Mouse (Mus musculus) thymus, postnatal 25 days (tissue): ENCODE data around the gene Ccdc141.

ENCODE experiments used
- DNase-seq: peaks from one replicate; pipeline ENCODE4 v3.0.0; 2022

Gene Ccdc141

DNA sequence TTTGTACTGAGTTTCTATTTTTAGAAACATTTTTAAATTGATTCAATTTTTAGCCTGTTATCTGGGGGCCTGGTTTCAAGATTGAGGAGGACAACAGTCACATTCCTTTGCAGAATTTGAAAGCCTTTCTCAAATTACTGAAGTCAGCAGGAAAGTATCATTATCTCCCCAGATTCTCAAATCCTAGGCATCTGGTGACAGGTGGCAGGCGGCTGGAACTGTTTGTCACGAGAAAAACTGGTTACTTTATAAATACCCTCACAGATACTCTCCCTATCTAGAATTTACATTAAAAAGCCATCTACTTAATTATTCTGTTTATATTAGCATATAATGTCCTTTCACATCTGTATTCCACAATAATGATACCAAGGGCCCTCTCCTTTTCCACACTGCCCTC is 56.1 kb downstream of the Ccdc141 start:
- no peak for DNase-seq

DNA sequence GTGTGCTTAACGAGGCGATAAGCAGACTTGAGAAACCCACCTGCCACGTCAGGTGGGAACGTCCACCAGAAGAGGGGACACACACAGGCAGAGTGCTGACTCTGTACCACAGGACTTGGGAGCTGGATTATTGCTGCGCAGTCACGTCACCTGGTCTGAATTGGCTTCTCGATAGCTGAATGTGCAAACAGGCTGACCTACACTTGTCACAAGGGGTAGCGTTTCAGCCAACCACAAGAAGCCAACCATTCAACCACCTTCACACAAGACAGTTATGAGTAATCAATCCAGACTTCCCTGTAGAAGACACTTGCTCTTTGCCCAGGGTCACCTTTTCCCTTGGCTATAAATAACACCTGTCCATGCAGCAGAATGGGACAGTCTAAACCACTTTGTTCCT is 56.6 kb downstream of the Ccdc141 start:
- no peak for DNase-seq

DNA sequence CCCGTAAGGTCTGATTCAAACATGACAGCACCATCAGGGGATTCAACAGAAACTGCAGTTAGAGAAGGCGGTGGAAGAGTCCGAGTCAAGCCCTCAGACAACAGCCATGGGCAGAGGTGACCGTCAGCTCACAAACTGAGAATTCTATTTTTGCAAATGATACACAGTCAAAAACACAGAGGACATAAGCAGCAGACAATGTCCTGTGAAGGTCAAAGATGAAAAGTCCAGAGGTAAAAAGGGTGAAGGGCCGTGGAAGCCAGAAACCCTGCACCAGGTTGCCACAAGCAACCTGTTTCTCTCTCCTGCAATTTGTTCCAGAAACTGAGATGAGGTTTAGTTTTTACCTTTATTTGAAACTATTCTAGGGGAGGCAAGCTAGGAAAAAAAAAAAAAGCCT is 57.4 kb downstream of the Ccdc141 start:
- no peak for DNase-seq

DNA sequence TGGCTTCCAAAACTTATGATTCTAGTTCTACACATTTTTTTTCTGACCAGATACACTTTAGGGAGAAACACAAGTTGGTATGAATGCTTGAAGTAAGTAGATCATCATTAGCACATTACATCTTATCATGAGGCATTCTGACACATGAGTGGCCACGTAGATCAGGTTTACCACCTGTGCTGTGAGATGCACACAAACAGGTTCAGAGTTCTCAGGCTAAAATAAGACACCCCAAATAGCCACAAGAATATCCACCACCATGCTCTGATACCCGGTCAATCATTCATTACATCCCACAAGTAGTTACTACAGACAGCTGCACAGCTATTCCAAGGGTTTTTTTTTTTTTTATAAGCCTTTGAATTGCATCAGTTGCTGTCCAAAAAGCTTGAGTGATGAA is 59.3 kb downstream of the Ccdc141 start:
- DNase-seq = no peak

DNA sequence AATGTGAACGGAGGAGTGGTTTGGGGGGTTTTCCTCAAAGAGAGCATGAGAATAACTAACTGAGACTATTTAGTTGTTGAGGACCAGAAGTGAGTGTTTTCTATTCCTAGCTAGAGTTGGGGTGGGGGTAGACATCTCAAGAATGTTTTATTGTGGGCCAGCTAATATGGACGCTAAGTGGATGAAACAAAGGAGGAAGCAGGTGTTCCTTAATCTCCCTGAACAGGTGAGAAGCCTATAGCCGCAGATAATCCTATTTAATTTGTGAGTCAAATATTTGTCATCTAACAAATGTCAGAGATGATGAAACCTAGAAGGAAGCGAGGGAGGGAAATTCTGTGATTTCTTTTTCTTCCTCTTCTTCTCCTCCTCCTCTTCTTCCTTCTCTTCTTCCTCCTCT is 60.1 kb downstream of the Ccdc141 start:
- DNase-seq = no peak

DNA sequence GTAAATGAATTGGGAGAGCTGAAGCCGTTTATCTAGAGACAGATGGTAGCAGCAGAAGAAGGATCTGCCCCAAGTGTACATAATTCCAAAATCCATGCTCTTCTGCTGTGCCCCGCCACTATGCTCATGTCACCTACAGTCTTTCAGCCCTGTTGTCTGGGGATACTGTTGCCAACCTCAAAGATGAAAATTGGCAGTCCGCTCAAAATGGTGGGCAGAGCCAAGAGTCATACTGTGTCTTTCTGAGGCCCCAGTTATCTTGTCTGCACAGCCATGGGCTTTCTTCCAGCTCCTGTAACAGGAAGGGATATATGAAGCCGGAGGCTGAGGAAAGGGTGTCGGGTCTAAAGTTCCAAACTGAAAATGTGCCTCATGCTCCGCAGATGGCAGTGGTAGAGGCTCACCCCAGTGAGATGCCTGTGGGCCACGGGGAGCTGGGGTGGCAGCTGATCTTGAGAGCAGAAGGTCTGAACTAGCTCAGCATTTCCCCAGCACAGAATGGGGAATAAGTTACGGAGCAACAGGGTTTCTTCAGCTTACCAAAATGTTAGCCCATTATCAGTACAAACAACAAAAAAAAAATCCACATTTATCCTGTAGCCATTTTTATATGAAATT is 60.8 kb downstream of the Ccdc141 start:
- DNase-seq = no peak

DNA sequence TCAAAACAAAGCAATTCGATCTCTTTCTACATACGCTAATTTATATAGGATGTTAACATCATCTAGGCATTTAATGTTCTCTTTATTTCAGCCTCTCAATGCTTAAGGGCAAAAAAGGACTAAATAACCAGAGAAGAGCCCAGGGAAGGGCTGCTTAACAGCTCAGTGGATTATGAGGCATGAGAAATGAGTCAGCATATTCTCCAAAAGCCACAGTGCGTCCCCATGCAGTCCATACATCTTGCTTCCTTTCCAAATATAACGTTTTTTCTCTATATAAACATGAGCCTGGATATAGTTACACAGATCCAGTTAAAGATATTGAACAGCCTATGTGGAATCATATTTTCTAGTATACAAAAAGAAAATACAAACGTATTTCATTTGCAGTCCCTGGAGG is 61.9 kb downstream of the Ccdc141 start:
- DNase-seq = no peak

DNA sequence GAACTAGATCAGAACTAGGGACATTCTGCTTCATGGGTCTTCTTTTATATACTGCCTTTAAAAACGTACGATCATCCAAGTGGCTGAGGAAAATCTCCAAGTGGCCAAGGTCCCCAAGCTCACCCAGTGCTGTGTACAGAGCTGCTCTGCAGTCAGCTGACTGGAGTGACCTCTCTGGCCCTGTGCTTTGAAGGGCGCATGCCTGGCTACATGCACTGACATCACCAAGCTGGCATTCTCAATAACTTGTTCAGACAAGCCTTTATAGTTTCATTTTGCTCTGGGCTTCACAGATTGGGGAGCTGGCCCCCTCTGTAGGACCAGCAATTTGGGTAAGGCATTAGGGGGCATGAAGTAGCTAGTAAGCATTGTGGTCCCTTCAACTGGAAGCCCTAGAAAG is 64.3 kb downstream of the Ccdc141 start:
- DNase-seq = no peak

DNA sequence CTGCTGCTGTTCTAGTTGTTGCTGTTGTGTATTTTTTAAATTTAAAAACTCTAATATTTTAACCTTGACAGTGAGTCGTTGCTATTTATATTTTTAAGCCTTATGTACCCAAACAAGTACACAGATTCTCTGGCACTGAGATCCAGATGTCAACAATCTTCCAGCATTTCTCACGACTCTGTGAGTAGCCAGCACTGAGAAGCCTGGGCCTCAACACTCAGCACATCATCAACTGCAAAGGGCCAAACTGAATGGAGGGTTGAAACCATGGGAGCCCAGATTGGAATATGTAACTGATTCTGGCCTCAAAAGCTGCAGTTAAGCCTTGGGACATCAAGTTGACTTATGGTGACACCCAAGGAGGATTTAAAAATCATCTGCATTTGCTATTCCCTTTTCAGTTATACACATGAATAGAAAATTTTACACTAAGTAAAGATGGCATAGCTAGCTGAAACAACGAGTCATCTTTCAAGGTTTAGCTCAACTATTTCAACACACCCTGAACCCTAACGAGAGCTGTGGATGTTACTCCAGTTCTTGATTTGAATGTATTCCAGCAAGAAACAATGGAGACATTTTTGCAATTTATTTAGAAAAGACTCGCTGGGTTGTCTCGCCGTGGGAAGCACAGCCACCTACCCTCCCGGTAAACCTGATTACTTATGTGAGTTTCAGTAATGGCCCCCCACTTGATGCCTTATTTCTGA is 65.3 kb downstream of the Ccdc141 start:
- no peak for DNase-seq

DNA sequence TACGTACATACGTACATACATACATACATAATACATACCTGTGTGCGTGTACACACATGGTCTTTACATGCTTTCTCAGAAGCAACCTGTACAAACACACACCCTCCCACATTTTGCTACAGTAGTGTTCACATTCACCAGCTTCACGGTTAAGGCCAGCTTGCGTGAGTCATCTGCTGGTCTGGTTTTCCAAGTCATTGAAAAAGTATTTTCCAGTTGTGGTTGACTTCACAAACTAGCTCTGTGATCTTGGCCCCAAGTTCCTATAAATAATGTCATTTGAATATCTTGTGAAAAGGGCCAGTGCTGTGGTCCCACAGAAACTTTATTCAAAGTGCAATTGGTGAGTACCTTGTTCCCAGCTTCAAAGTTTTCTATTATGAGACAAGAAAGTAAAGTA is 67.9 kb downstream of the Ccdc141 start:
- DNase-seq = no peak

DNA sequence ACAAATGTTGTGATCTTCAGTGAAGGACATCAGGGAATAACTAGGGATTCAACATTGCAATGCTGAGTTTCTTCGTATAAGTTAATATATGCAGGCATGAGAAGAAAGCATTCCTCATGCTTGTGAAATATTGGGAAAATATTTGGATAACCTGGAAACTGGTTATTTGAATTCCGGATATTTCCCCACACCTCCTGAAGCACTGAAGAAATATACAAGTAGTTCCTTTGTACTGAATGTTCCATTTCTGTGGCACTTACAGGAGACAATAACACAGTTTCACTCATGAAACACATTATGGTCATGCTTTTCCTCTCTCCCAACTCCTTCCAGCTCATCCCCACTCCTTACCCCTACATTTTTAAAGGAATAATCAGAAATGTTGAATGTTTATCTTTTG is 70.6 kb downstream of the Ccdc141 start:
- no peak for DNase-seq

DNA sequence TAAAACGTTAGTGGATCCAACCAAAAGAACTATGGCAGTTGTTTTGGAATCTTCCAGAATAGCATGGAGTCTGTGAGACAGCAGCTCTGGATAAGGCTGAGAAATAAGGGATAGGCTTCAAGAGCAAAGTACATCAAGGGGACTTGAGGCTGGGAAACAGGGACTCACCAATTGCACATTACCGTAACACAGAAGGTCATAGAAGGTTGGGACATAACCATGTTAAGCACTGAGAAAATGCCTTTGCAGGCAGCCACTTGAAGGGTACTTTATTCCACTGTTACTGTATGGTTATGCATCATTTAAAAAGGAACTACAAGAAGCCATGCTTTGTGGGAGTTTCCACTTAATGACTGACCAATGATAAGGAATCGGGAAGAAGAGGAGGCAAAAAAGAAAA is 71.7 kb downstream of the Ccdc141 start:
- no peak for DNase-seq

DNA sequence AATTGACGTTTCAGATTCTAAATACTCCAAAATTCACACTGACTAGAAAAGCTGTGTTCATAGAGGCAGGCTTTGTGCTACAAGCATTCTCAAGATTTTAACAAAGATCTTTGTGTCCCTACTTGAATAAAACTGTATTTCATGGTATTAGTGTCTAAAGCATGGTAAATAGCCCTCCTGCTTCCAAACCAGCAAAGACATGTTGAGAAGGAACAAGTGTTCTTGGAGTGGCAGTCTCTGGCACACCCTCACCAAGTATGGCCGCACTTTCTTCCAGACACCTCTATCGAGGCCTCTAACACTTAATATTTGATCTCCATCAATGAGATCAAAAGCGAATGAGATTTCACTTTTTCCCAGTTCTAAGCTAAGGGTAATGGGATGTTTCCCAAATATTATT is 78.7 kb downstream of the Ccdc141 start:
- DNase-seq = no peak

DNA sequence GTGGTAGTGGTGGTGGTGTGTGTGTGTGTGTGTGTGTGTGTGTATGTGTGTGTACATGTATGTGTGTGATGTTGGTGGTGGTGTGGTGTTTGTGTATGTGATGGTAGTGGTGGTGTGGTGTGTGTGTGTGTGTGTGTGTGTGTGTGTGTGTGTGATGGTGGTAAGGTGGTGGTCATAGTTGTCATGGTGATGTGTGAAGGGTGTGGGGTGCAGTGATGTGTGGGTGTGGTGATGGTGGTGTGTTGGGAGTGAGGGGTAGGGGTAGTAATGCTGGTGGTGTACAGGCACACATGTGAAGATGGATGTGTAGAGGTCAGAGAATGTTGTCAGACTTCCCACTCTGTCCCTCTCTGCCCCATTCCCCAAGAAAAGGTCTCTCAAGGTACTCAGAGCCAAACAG is 85.1 kb downstream of the Ccdc141 start:
- no peak for DNase-seq

DNA sequence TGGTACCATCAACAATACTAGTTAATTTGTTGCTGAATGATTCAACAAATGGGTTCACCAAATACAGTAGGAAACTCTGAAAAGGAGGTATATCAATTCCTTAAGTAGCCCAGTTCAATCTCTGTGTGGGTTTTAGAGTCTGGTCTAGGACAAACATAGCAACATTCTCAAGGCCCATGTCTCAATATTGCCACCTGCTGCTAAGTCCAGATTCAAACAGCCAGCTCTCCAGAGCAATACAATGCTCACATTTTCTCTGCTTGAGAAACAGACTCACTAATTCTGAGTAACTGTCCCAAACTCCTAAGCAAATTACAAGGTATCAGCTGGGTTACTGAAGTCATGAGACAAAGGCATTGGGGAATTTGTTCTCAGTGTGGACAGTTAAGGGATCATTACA is 85.8 kb downstream of the Ccdc141 start:
- DNase-seq = no peak

DNA sequence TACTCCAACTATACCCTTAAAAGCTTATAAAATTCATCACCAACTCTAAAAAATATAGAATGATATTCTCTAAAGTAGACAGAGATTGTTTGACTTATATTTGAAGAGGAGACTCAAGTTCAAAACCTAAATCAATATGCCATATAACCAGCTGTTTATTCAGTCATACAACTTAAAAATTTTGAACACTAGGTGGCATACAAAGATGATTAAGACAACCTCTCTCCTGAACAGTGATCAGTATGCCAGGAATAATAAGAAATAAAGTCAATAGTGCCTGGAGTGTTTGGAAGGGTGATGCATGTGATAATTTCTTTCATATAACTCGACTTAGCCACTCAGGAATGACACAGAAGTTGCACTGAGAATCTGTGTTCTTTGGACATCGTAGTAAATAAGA is 89.3 kb downstream of the Ccdc141 start:
- DNase-seq = no peak

DNA sequence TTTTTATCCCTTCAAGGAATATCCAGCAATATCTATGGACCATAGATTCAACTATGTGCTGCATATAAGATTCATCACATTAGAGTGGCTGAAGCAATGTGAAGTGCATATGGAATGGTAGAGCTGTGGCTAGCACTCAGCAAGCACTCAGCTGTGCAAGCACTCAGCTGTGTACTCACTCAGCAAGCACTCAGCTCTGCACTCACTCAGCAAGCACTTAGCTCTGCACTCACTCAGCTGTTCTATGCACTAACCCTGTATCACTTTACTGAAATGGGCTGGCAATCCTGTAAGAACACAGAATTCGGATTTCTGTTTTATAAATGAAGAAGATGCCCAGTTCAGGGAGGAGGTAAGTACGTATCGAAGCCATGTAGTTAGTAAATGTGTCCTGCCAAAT is 89.8 kb downstream of the Ccdc141 start:
- DNase-seq = no peak

DNA sequence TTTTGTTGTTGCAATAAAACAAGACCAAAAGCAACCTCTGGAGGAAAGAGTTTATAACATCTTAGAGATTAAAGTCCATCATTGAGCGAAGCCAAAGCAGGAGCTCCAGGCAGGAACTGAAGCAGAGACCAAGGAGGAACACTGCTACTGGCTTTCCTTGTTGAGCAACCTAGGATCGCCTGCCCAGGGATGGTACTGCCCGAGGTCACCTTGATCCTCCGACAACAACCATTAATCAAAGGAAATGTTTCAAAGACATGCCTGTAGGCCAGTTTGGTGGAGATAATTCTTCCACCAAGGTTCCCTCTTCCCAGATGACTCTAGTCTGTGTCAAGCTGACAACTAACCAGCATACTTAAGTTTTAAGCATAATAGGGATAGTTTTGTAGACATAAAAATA is 91.7 kb downstream of the Ccdc141 start:
- no peak for DNase-seq

DNA sequence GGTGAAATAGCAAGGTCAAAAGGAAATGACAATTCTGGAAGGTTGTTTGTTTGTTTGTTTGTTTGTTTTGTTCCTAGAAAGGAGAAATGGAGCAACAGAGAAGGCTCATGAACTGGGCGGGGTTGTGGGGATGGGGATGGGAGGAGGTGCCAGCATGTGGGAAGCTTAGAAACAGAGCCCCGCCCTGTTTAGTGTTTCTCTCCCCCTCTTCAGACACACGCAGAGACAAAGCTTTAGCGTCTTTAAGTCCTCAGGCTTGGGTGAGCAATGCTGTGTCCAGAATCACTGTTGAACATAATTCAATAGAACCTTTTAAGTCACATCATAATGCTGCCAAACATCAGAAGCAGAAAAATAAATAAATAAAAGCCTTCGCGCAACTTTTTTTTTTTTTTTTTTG is 96.1 kb downstream of the Ccdc141 start:
- DNase-seq = no peak

DNA sequence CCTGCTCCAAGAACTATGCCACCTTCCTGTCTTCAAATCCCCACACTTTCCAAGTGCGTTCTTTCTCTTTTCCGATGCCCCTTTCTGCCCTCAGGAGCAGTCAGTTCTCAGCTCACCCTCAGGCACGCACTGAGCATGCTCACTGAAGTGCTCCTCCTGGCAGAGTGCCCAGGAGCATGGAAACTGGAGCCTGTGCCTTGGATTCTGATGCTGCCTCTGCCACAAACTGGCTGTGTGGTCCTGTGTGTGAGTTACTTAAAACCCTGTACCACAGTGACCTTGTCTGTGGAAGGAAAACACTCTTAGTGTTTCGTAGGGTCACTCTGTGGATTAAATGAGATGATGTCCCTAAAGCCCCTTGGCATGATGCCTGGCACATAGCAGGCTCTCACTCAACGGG is 96.5 kb downstream of the Ccdc141 start:
- no peak for DNase-seq

DNA sequence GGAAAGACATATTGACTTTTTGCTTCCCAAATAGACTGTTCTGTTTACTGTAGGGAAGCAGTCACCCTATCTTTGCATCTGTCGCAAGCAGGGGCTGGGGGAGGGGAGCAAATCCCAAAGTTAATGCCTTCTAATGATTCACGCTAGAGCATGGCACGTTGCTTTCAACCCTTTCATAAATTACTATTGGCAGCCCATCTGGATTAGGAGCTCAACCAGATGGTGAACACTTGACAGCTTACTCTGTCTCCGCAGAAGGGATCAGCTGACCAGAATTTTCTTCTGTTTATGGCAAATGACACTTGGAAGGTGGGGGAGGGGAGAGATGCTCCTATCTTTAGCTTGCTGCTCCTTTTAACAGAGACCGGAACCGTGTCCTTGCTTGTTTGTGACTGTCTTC is 105.1 kb downstream of the Ccdc141 start:
- no peak for DNase-seq

DNA sequence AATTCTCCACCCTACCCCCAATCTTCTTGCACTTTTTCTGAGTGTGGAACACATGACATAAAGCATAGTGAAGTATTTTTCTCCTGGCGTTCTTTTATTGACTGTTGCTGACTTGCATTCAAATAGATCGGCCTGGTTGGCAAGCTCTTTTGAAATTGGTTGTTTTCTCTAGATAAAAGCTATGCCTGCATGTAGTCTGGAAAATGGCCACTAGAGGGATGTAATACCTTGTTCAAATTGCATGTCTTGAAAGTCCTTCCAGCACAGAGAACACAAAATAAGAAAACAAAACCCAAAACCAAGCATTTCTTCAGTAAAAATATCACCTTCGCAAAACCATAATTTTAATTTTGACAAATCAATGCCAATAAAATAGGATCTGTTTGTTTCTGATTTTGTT is 108.6 kb downstream of the Ccdc141 start:
- peak; percentile 2 for DNase-seq

DNA sequence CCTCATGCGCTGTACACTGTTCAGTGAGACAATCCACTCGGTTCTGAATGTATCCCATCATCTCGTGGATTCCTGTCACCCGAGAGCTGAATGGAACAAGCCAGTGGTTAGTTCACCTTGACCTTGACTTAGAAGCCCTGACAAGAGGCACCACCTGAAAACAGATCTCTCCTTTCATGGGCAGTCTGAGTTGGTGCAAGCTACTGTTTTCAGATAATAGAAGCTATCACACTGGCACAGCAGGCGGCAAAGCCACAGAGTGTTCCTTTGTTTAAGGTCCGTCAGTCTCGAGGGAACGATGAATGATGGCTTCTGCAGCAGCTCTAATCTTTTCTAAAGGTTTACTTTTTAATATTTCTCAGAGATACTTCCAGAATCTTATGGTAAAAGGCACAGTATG is 110.8 kb downstream of the Ccdc141 start:
- no peak for DNase-seq

DNA sequence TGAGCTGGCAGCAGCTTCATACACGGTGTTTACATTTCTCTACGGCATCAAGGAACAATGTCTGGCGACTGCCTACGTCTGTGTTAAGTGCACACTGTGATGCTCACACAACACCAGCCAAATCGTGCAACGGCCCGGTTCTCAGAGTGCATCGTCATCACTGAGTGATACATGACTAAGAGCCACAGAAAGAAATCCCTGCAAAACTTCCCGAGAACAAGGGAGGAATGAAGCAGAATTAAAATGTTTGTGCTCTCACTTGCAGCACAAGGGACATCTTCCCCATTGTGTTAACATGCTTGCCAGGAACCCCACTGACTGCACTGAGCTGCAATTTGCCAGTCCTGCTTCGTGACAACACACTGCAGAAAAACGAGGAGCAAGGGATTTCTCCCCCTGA is 114.1 kb downstream of the Ccdc141 start:
- no peak for DNase-seq

DNA sequence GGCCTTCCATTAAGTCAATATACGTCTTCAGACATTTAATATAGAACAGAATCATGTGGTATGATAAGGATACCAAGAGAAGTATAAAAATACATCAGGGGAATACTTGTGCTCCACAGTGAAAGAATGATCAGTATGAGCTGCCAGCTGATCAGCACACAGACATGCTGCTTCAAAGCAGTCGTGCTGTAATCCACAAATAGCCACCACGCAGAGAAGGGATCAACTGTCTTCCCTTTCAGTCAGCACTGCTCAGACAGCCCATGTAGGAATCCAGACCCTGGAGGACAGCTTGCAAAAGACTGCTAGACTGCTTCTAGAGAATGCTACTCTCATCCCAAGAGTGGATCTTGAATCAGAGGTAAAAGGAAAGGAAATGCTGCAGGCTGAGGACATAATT is 127.5 kb downstream of the Ccdc141 start:
- no peak for DNase-seq
